Mouse (Mus musculus): ENCODE measurements around the gene Borcs7. TPM values are rescaled to one million over a fixed set of nuclear protein-coding genes. Genes with fewer than 3 reads are reported as not detected.

The Borcs7 gene
- polyA plus RNA-seq, 2 experiments: 9.5 to 13.5 TPM

DNA sequence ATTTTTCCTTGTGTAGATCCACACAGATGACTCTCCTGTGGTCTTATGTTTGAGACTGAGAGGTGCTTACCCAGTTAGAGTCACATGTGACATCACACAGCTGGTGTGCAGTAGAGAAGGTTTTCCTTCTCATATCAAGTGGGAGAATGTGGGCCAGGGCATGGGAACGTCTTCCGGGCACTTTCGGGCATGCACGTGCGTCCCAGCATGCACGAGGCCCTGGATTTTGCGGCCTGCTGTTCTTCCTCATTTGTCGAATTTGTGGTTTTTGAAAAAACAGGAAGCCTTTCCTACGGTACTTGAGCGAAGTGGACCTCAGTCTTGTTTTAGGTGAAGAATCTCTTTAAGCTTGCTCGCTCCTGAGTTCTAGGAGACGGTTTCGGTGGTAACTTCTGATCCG, 41.1 kb upstream of the Borcs7 start:
- no peak overlapping the region for H3K9ac ChIP-seq (ENCODE audit: low read depth, low read length, severe bottlenecking)
- no peak overlapping the region for H3K27ac ChIP-seq (replicated peaks; ENCODE audit: low read depth, low read length)
- no peaks in the 10 kb centered on the region for H3K9me3 ChIP-seq (ENCODE audit: control insufficient read depth, low read length)
- no peak for TF ChIP-seq POLR2A (IDR thresholded peaks at IDR 0.05; ENCODE audit: borderline replicate concordance, extremely low read depth, insufficient read depth, insufficient read length)
- 92% methylated on average over 14 of the region's 14 CpGs for WGBS
- no peaks in the 10 kb centered on the region for H3K27me3 ChIP-seq (ENCODE audit: control insufficient read depth, insufficient read depth, low read length)
- H3K4me3 ChIP-seq (replicated peaks; ENCODE audit: low read length): no peak overlapping the region
- peaks cover 19% of the 10 kb centered on the region for H3K4me1 ChIP-seq (ENCODE audit: control insufficient read depth, insufficient read depth, low read length)
- DNase-seq (ENCODE audit: low spot score): no peak
- no peak overlapping the region for H3K4me2 ChIP-seq (replicated peaks; ENCODE audit: low read depth, low read length, severe bottlenecking)
- no peak for ATAC-seq (ENCODE audit: low FRiP score, low read depth)
- H3K36me3 ChIP-seq (ENCODE audit: control insufficient read depth, insufficient read depth, low read length): peaks cover 33% of the 10 kb centered on the region

- WGBS: 83% methylated on average over 5 of the region's 5 CpGs
- ATAC-seq (ENCODE audit: low FRiP score, low read depth) (no peak), DNase-seq (ENCODE audit: low spot score) (no peak)
- Histone ChIP-seq H3K4me3 (replicated peaks; ENCODE audit: low read length) (no peak overlapping the region), H3K4me1 (ENCODE audit: control insufficient read depth, insufficient read depth, low read length) (no peaks in the 10 kb centered on the region), H3K27me3 (ENCODE audit: control insufficient read depth, insufficient read depth, low read length) (no peaks in the 10 kb centered on the region), H3K27ac (replicated peaks; ENCODE audit: low read depth, low read length) (no peak overlapping the region), H3K36me3 (ENCODE audit: control insufficient read depth, insufficient read depth, low read length) (peaks cover 53% of the 10 kb centered on the region), H3K9me3 (ENCODE audit: control insufficient read depth, low read length) (no peaks in the 10 kb centered on the region), H3K4me2 (replicated peaks; ENCODE audit: low read depth, low read length, severe bottlenecking) (no peak overlapping the region), H3K9ac (ENCODE audit: low read depth, low read length, severe bottlenecking) (no peak overlapping the region)
- TF ChIP-seq POLR2A (IDR thresholded peaks at IDR 0.05; ENCODE audit: borderline replicate concordance, extremely low read depth, insufficient read depth, insufficient read length): no peak
Measured at GRCm38 (mm10) chr19:46653188-46653587, 36.5 kb upstream of the Borcs7 start.

- no peaks in the 10 kb centered on the region for H3K27me3 ChIP-seq (ENCODE audit: control insufficient read depth, insufficient read depth, low read length)
- no peak overlapping the region for H3K4me3 ChIP-seq (replicated peaks; ENCODE audit: low read length)
- ATAC-seq (ENCODE audit: low FRiP score, low read depth) (no peak), DNase-seq (ENCODE audit: low spot score) (no peak)
- WGBS: 92% methylated on average over 14 of the region's 14 CpGs
- H3K9me3 ChIP-seq (ENCODE audit: control insufficient read depth, low read length): no peaks in the 10 kb centered on the region
- no peak overlapping the region for H3K9ac ChIP-seq (ENCODE audit: low read depth, low read length, severe bottlenecking)
- no peak for TF ChIP-seq POLR2A (IDR thresholded peaks at IDR 0.05; ENCODE audit: borderline replicate concordance, extremely low read depth, insufficient read depth, insufficient read length)
- no peak overlapping the region for H3K27ac ChIP-seq (replicated peaks; ENCODE audit: low read depth, low read length)
- H3K36me3 ChIP-seq (ENCODE audit: control insufficient read depth, insufficient read depth, low read length): peaks cover 53% of the 10 kb centered on the region
- H3K4me1 ChIP-seq (ENCODE audit: control insufficient read depth, insufficient read depth, low read length): no peaks in the 10 kb centered on the region
- no peak overlapping the region for H3K4me2 ChIP-seq (replicated peaks; ENCODE audit: low read depth, low read length, severe bottlenecking)
Measured at GRCm38 (mm10) chr19:46653616-46654235, 36.0 kb upstream of the Borcs7 start.

GRCm38 (mm10) chr19:46655626-46656025, 34.1 kb upstream of the Borcs7 start:
- ATAC-seq (ENCODE audit: low FRiP score, low read depth) (no peak), DNase-seq (ENCODE audit: low spot score) (no peak)
- Histone ChIP-seq H3K27ac (replicated peaks; ENCODE audit: low read depth, low read length) (no peak overlapping the region), H3K4me1 (ENCODE audit: control insufficient read depth, insufficient read depth, low read length) (no peaks in the 10 kb centered on the region), H3K4me3 (replicated peaks; ENCODE audit: low read length) (no peak overlapping the region), H3K9ac (ENCODE audit: low read depth, low read length, severe bottlenecking) (no peak overlapping the region), H3K36me3 (ENCODE audit: control insufficient read depth, insufficient read depth, low read length) (peaks cover 53% of the 10 kb centered on the region), H3K4me2 (replicated peaks; ENCODE audit: low read depth, low read length, severe bottlenecking) (no peak overlapping the region), H3K27me3 (ENCODE audit: control insufficient read depth, insufficient read depth, low read length) (no peaks in the 10 kb centered on the region), H3K9me3 (ENCODE audit: control insufficient read depth, low read length) (no peaks in the 10 kb centered on the region)
- TF ChIP-seq POLR2A (IDR thresholded peaks at IDR 0.05; ENCODE audit: borderline replicate concordance, extremely low read depth, insufficient read depth, insufficient read length): no peak
- 92% methylated on average over 10 of the region's 10 CpGs for WGBS

- H3K27me3 ChIP-seq (ENCODE audit: control insufficient read depth, insufficient read depth, low read length): no peaks in the 10 kb centered on the region
- H3K27ac ChIP-seq (replicated peaks; ENCODE audit: low read depth, low read length): no peak overlapping the region
- no peaks in the 10 kb centered on the region for H3K4me1 ChIP-seq (ENCODE audit: control insufficient read depth, insufficient read depth, low read length)
- H3K9me3 ChIP-seq (ENCODE audit: control insufficient read depth, low read length): no peaks in the 10 kb centered on the region
- H3K4me2 ChIP-seq (replicated peaks; ENCODE audit: low read depth, low read length, severe bottlenecking): no peak overlapping the region
- peaks cover 53% of the 10 kb centered on the region for H3K36me3 ChIP-seq (ENCODE audit: control insufficient read depth, insufficient read depth, low read length)
- DNase-seq (ENCODE audit: low spot score): no peak
- no peak for ATAC-seq (ENCODE audit: low FRiP score, low read depth)
- no peak overlapping the region for H3K9ac ChIP-seq (ENCODE audit: low read depth, low read length, severe bottlenecking)
- 85% methylated on average over 21 of the region's 21 CpGs for WGBS
- no peak overlapping the region for H3K4me3 ChIP-seq (replicated peaks; ENCODE audit: low read length)
- TF ChIP-seq POLR2A (IDR thresholded peaks at IDR 0.05; ENCODE audit: borderline replicate concordance, extremely low read depth, insufficient read depth, insufficient read length): no peak
Measured at GRCm38 (mm10) chr19:46656151-46656840, 33.4 kb upstream of the Borcs7 start.
